Mouse (Mus musculus) embryonic facial prominence, embryonic 15.5 days (tissue): ENCODE data around the gene Def6. TPM values are rescaled to one million over a fixed set of nuclear protein-coding genes. Genes with fewer than 3 reads are reported as not detected.

Experiments used
- ATAC-seq: fragments of 200-750 bp; cut with Nextera tagmentation; 2 replicates; pipeline ENCODE4 v1.8.0; 2017; ENCODE audit warnings: low read depth, moderate TSS enrichment; ENCODE audit not compliant: insufficient number of reproducible peaks, low FRiP score, low TSS enrichment
- H3K27ac ChIP-seq: fragments of 300-500 bp; sonication (generic); replicated peaks from 2 replicates; pipeline ENCODE4 v1.5.1; 2015; ENCODE audit warnings: mild to moderate bottlenecking, inconsistent platforms
- H3K27me3 ChIP-seq: fragments of 300-500 bp; sonication (generic); 2 replicates; pipeline ENCODE4 v1.6.1; 2015; ENCODE audit warnings: inconsistent platforms
- H3K36me3 ChIP-seq: fragments of 300-500 bp; sonication (generic); 2 replicates; pipeline ENCODE4 v1.6.1; 2015; ENCODE audit warnings: mild to moderate bottlenecking, inconsistent platforms
- H3K4me1 ChIP-seq: fragments of 300-500 bp; sonication (generic); 2 replicates; pipeline ENCODE4 v1.6.1; 2015; ENCODE audit warnings: inconsistent platforms
- H3K4me2 ChIP-seq: fragments of 300-500 bp; sonication (generic); replicated peaks from 2 replicates; pipeline ENCODE4 v1.6.1; 2015; ENCODE audit warnings: mild to moderate bottlenecking, inconsistent platforms
- H3K4me3 ChIP-seq: fragments of 300-500 bp; sonication (generic); replicated peaks from 2 replicates; pipeline ENCODE4 v1.5.1; 2015; ENCODE audit warnings: mild to moderate bottlenecking, inconsistent platforms
- H3K9ac ChIP-seq: fragments of 300-500 bp; sonication (generic); 2 replicates; pipeline ENCODE4 v1.6.1; 2015; ENCODE audit warnings: inconsistent platforms
- H3K9me3 ChIP-seq: fragments of 300-500 bp; sonication (generic); replicated peaks from 2 replicates; pipeline ENCODE4 v1.6.1; 2016; ENCODE audit warnings: inconsistent platforms
- WGBS: fragments of 180-500 bp; shearing (Covaris S2); methylation state at CpG from one replicate; pipeline ENCODE4 v1.1.7; 2015; 5-methylcytosine and 5-hydroxymethylcytosine counted together
- polyA plus RNA-seq: library from polyadenylated mRNA; unstranded; fragments of >200 nt; fragmentation: Nextera tagmentation; extraction: Ambion mirVana; gene quantifications from 2 replicates; pipeline ENCODE4 v1.2.1, GENCODE M21; 2015

Def6 gene
- polyA plus RNA-seq, 1 experiment from 2014 or later = 18.4 TPM

GRCm38 (mm10) chr17:28277226-28277625 is 69.6 kb downstream of the Def6 start:
- Histone ChIP-seq H3K4me1 (peaks cover 38% of the 10 kb centered on the region), H3K9ac (no peak overlapping the region)
- 81% methylated on average over 14 of the region's 14 CpGs for WGBS

GRCm38 (mm10) chr17:28277721-28278120 is 70.1 kb downstream of the Def6 start:
- H3K4me1 ChIP-seq = peaks cover 38% of the 10 kb centered on the region
- no peak overlapping the region for H3K27ac ChIP-seq
- no peak overlapping the region for H3K9ac ChIP-seq
- H3K27me3 ChIP-seq = no peaks in the 10 kb centered on the region
- no peak overlapping the region for H3K4me2 ChIP-seq
- 64% methylated on average over 10 of the region's 10 CpGs for WGBS
- no peak for ATAC-seq
- no peaks in the 10 kb centered on the region for H3K36me3 ChIP-seq
- H3K4me3 ChIP-seq = no peak overlapping the region
- H3K9me3 ChIP-seq = no peaks in the 10 kb centered on the region

More at GRCm38 (mm10) chr17:28277226-28277625, 69.6 kb downstream of the Def6 start:
- Histone ChIP-seq H3K27me3 (no peaks in the 10 kb centered on the region), H3K4me3 (no peak overlapping the region), H3K36me3 (no peaks in the 10 kb centered on the region), H3K9me3 (no peaks in the 10 kb centered on the region), H3K4me2 (no peak overlapping the region), H3K27ac (no peak overlapping the region)
- no peak for ATAC-seq

GRCm38 (mm10) chr17:28278156-28278555 is 70.6 kb downstream of the Def6 start:
- H3K9me3 ChIP-seq = no peaks in the 10 kb centered on the region
- ATAC-seq = no peak
- H3K36me3 ChIP-seq = no peaks in the 10 kb centered on the region
- H3K4me3 ChIP-seq = no peak overlapping the region
- H3K9ac ChIP-seq = no peak overlapping the region
- peaks cover 38% of the 10 kb centered on the region for H3K4me1 ChIP-seq
- H3K27ac ChIP-seq = no peak overlapping the region
- no peaks in the 10 kb centered on the region for H3K27me3 ChIP-seq
- H3K4me2 ChIP-seq = no peak overlapping the region
- WGBS = 73% methylated on average over 3 of the region's 3 CpGs

Other genes starting within 250 kb of the Def6 start
- 4.7 and 9.0 TPM in 2 replicates for gene Tcp11, start 127.1 kb upstream of the Def6 start, polyA plus RNA-seq
- 6.6 and 6.9 TPM in 2 replicates for gene Scube3, start 65.6 kb upstream of the Def6 start, polyA plus RNA-seq
- 43.0 and 44.7 TPM in 2 replicates for gene Zfp523, start 30.6 kb upstream of the Def6 start, polyA plus RNA-seq
- gene Ppard, start 24.9 kb downstream of the Def6 start, polyA plus RNA-seq = 3.2 and 4.0 TPM in 2 replicates
- gene Fance, start 105.7 kb downstream of the Def6 start, polyA plus RNA-seq = 37.6 and 38.5 TPM in 2 replicates
- gene Rpl10a, start 120.7 kb downstream of the Def6 start, polyA plus RNA-seq = 620 and 681 TPM in 2 replicates
- gene Tead3, start 143.0 kb downstream of the Def6 start, polyA plus RNA-seq = 17.9 and 18.8 TPM in 2 replicates
- gene Tulp1, start 157.4 kb downstream of the Def6 start, polyA plus RNA-seq = 5.1 and 5.8 TPM in 2 replicates